Mouse (Mus musculus) heart, embryonic 12.5 days (tissue): Measurements from ENCODE around the gene Serpinb9b. TPM values are rescaled to one million over a fixed set of nuclear protein-coding genes. Genes with fewer than 3 reads are reported as not detected.
"Not testable (repeated sequence)": the region's sequence is repeated elsewhere in the genome, so short reads cannot be mapped to it uniquely, and the experiment has no call there.

Experiments used
- ATAC-seq: fragments of 200-750 bp; cut with Nextera tagmentation; 2 replicates; pipeline ENCODE4 v1.8.0; 2017; ENCODE audit warnings: moderate TSS enrichment, moderate library complexity; ENCODE audit not compliant: insufficient number of reproducible peaks, low FRiP score
- H3K27ac ChIP-seq: fragments of 300-500 bp; sonication (generic); 2 replicates; pipeline ENCODE4 v1.5.1; 2016; ENCODE audit warnings: mild to moderate bottlenecking, moderate library complexity; ENCODE audit not compliant: poor library complexity, severe bottlenecking
- H3K27me3 ChIP-seq: fragments of 300-500 bp; sonication (generic); replicated peaks from 2 replicates; pipeline ENCODE4 v1.6.1; 2016; ENCODE audit warnings: mild to moderate bottlenecking, moderate library complexity
- H3K36me3 ChIP-seq: fragments of 300-500 bp; sonication (generic); 2 replicates; pipeline ENCODE4 v1.6.1; 2016; ENCODE audit warnings: mild to moderate bottlenecking, moderate library complexity
- H3K4me1 ChIP-seq: fragments of 300-500 bp; sonication (generic); replicated peaks from 2 replicates; pipeline ENCODE4 v1.6.1; 2016; ENCODE audit warnings: mild to moderate bottlenecking
- H3K4me2 ChIP-seq: fragments of 300-500 bp; sonication (generic); 2 replicates; pipeline ENCODE4 v1.6.1; 2016; ENCODE audit warnings: mild to moderate bottlenecking, moderate library complexity
- H3K4me3 ChIP-seq: fragments of 300-500 bp; sonication (generic); 2 replicates; pipeline ENCODE4 v1.5.1; 2016; ENCODE audit warnings: mild to moderate bottlenecking
- H3K9ac ChIP-seq: fragments of 300-500 bp; sonication (generic); 2 replicates; pipeline ENCODE4 v1.6.1; 2016; ENCODE audit warnings: mild to moderate bottlenecking, moderate library complexity
- H3K9me3 ChIP-seq: fragments of 300-500 bp; sonication (generic); replicated peaks from 2 replicates; pipeline ENCODE4 v1.6.1; 2016; ENCODE audit warnings: mild to moderate bottlenecking, moderate library complexity
- WGBS: fragments of 180-500 bp; shearing (Covaris S2); methylation state at CpG from one replicate; pipeline ENCODE4 v1.1.7; 2016; 5-methylcytosine and 5-hydroxymethylcytosine counted together
- polyA plus RNA-seq: library from polyadenylated mRNA; unstranded; fragments of >200 nt; fragmentation: Nextera tagmentation; extraction: Ambion mirVana; gene quantifications from 2 replicates; pipeline ENCODE4 v1.2.1, GENCODE M21; 2016

Gene Serpinb9b
- polyA plus RNA-seq, 1 experiment from 2014 or later = 1.4 TPM

DNA sequence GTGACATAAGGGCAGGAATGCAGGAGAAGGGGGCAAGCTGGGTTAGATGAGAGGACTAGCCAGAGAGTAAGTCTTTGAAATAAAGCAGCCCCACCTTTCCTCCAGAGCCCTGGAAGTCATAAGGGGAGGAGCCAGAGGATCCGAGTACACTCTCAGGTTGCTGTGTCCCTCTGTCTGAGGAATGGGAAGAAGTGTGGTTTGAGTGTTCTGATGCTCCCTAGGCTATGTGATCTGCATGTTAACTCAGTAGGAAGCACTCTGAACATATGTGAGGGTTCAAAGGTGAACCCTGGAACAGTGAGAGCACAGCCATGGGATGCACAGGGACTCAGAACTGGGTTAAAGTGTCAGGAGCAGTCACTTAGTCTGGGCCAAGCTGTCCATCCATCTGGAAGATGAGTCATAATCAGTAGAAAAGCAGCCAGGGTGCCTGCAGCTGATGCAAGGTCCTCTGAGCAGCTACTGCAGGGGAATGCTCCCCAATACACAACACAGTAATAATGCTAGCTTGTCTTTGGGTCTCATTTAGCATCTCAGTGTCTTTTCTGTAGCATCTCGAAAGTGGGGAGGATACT, 21.6 kb upstream of the Serpinb9b start:
- WGBS = 56% methylated on average over 2 of the region's 2 CpGs
- Histone ChIP-seq H3K9ac (0 out of 2 replicates have a peak overlapping the region, but pooled peaks have one; percentile 41), H3K36me3 (peaks cover 11% of the 10 kb centered on the region), H3K4me1 (peaks cover 17% of the 10 kb centered on the region), H3K27ac (no peak overlapping the region), H3K4me2 (peak overlapping the region; percentile 75), H3K4me3 (no peak overlapping the region), H3K27me3 (no peaks in the 10 kb centered on the region), H3K9me3 (no peaks in the 10 kb centered on the region)
- no peak for ATAC-seq

GRCm38 (mm10) chr13:33006555-33006954, 20.7 kb upstream of the Serpinb9b start:
- peaks cover 17% of the 10 kb centered on the region for H3K4me1 ChIP-seq
- H3K4me3 ChIP-seq = no peak overlapping the region
- H3K36me3 ChIP-seq = peaks cover 11% of the 10 kb centered on the region
- H3K27ac ChIP-seq = no peak overlapping the region
- H3K27me3 ChIP-seq = no peaks in the 10 kb centered on the region
- 72% methylated on average over 3 of the region's 3 CpGs for WGBS
- ATAC-seq = no peak
- H3K9ac ChIP-seq = no peak overlapping the region
- no peaks in the 10 kb centered on the region for H3K9me3 ChIP-seq
- no peak overlapping the region for H3K4me2 ChIP-seq

GRCm38 (mm10) chr13:33012395-33012794, 14.8 kb upstream of the Serpinb9b start:
- H3K27me3 ChIP-seq = no peaks in the 10 kb centered on the region
- peaks cover 22% of the 10 kb centered on the region for H3K36me3 ChIP-seq
- ATAC-seq = no peak
- no peak overlapping the region for H3K4me2 ChIP-seq
- no peak overlapping the region for H3K4me3 ChIP-seq
- H3K9me3 ChIP-seq = 0 out of 2 replicates have a peak, but pooled peaks cover 2% of the 10 kb centered on the region
- H3K27ac ChIP-seq = no peak overlapping the region
- H3K4me1 ChIP-seq = no peaks in the 10 kb centered on the region
- H3K9ac ChIP-seq = no peak overlapping the region
- 77% methylated on average over 1 of the region's 1 CpGs for WGBS

DNA sequence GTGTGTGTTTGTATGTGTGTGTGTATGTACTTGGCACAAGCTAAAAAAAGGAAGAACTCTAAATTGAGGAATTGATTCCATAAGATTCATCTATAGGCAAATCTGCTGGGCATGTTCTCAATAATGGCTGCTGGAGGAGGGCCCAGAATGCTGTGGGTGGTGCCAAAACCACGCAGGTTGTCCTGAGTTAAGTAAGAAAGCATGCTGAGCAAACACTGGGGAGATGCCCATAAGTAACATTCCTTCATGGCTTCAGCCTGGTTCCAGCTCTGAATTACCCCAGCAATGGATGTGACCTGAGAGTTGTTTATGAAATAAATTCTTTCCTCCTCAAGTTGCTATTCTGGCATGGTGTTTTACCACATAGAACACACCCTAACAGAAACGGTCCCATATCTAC, 13.9 kb upstream of the Serpinb9b start:
- H3K9me3 ChIP-seq = 0 out of 2 replicates have a peak, but pooled peaks cover 2% of the 10 kb centered on the region
- H3K9ac ChIP-seq = no peak overlapping the region
- H3K36me3 ChIP-seq = peaks cover 22% of the 10 kb centered on the region
- H3K4me1 ChIP-seq = no peaks in the 10 kb centered on the region
- 63% methylated on average over 2 of the region's 2 CpGs for WGBS
- H3K27ac ChIP-seq = no peak overlapping the region
- no peak for ATAC-seq
- H3K4me3 ChIP-seq = no peak overlapping the region
- no peaks in the 10 kb centered on the region for H3K27me3 ChIP-seq
- H3K4me2 ChIP-seq = no peak overlapping the region

DNA sequence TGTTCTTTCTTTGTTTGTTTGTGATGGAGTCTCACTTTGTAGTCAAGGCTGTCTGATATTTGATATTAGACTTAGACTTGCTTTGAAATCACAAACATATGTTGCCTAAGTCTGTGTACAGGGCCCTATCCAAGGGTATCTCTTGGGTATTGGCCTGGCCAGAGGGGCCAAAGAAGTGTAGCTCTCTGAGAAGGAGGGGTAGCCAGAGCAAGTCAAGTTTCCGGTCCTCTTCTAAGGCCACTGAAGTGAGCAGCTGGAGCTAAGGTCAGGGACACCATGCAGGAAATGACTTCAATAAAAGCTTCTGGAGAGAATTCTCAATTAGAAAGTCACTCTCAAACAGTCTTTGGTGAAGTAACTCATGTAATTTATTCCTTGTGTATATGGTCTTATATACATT, 4.8 kb upstream of the Serpinb9b start:
- no peak overlapping the region for H3K4me3 ChIP-seq
- H3K27ac ChIP-seq = no peak overlapping the region
- 84% methylated on average over 1 of the region's 1 CpGs for WGBS

DNA sequence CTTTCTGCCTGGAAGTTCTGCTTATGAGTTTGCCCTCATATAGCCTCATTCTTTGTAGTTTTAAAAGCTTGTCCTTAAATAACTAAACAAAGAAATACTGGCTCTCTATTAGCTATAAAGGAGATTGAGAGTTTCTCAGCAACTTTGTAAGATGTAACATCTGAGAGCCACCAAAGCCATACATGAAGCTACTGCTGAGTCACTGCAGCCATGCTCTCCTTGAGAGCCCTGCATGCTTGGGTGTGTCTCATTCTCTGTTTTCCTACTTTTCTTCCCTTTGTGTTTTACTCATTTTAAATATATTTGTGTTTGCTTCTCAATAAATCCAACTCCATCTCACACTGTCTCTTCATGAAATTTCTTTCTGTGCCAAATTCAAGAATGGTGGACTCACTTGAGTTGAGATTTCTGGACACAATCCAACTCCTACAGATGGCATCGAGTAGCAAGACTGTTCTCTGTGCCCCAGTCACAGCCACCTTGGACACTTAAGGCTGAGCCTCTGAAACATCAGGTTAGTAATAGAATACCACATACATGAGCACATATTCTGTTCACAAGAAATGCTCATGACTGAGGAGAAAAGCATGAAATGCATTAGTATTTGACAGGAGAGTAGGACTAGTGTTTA, 674 bp upstream of the Serpinb9b start:
- Histone ChIP-seq H3K9me3 (no peaks in the 10 kb centered on the region), H3K9ac (no peak overlapping the region), H3K36me3 (no peaks in the 10 kb centered on the region), H3K4me1 (peaks cover 20% of the 10 kb centered on the region), H3K4me2 (no peak overlapping the region), H3K4me3 (no peak overlapping the region), H3K27ac (no peak overlapping the region), H3K27me3 (no peaks in the 10 kb centered on the region)
- ATAC-seq = no peak
- WGBS = 67% methylated on average over 1 of the region's 1 CpGs

More for the DNA sequence above, 4.8 kb upstream of the Serpinb9b start:
- no peak overlapping the region for H3K4me2 ChIP-seq
- H3K9me3 ChIP-seq = no peaks in the 10 kb centered on the region
- H3K27me3 ChIP-seq = no peaks in the 10 kb centered on the region
- H3K4me1 ChIP-seq = peaks cover 3% of the 10 kb centered on the region
- no peaks in the 10 kb centered on the region for H3K36me3 ChIP-seq
- no peak overlapping the region for H3K9ac ChIP-seq
- no peak for ATAC-seq

DNA sequence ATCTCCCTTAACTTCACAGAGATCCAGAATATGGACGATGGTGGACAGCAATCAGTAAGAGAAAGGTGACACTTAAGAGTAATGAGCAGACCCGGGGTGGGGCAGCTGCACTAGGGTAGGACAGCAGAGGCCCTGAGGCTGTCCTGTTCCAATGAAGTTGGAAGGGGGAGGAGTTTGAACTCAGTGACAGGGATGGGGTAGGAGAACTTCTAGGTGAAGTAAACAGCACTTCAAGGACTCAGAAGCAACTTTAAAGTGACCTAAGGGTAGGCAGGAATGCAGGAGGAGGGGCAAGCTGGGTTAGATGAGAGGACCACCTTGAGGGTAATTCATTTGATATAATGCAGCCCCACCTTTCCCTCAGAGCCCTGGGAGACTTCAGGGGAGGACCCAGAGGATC, 930 bp downstream of the Serpinb9b start:
- Histone ChIP-seq H3K4me2 (no peak overlapping the region), H3K9ac (no peak overlapping the region), H3K9me3 (no peaks in the 10 kb centered on the region), H3K27ac (0 out of 2 replicates have a peak overlapping the region, but pooled peaks have one; percentile 6), H3K36me3 (no peaks in the 10 kb centered on the region), H3K4me3 (no peak overlapping the region), H3K4me1 (peaks cover 20% of the 10 kb centered on the region), H3K27me3 (no peaks in the 10 kb centered on the region)
- WGBS = 34% methylated on average over 2 of the region's 2 CpGs
- no peak for ATAC-seq

DNA sequence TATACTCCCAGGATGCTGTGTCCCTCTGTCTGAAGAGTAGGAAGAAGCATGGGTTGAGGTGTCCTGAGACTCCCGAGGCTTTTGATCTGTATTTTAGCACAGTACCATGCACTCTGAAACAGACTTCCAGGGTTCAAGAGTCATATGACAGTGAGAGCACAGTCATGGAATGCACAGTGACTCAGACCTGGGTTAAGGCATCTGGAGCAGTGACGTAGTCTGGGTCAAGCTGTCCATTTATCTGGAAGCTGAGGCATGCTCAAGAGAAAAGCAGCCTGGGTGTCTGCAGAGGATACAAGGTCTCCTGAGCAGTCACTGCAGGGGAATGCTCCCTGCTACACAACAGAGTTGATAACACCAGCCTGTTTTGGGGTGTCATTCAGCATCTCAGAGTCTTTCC, 1.3 kb downstream of the Serpinb9b start:
- Histone ChIP-seq H3K4me3 (no peak overlapping the region), H3K9ac (no peak overlapping the region), H3K9me3 (no peaks in the 10 kb centered on the region), H3K36me3 (no peaks in the 10 kb centered on the region), H3K4me2 (no peak overlapping the region), H3K4me1 (peaks cover 20% of the 10 kb centered on the region), H3K27me3 (no peaks in the 10 kb centered on the region), H3K27ac (0 out of 2 replicates have a peak overlapping the region, but pooled peaks have one; percentile 6)
- ATAC-seq = 0 out of 2 replicates have a peak, but pooled peaks have one; percentile 33
- 13% methylated on average over 2 of the region's 2 CpGs for WGBS

- ATAC-seq, H3K9me3 ChIP-seq, H3K36me3 ChIP-seq, H3K9ac ChIP-seq, H3K4me3 ChIP-seq, H3K4me2 ChIP-seq, H3K27ac ChIP-seq, H3K27me3 ChIP-seq: not testable (repeated sequence)
- 81% methylated on average over 2 of the region's 2 CpGs for WGBS
- peaks cover 20% of the 10 kb centered on the region for H3K4me1 ChIP-seq
These were observed 2.3 kb downstream of the Serpinb9b start for GRCm38 (mm10) chr13:33029478-33029877.

DNA sequence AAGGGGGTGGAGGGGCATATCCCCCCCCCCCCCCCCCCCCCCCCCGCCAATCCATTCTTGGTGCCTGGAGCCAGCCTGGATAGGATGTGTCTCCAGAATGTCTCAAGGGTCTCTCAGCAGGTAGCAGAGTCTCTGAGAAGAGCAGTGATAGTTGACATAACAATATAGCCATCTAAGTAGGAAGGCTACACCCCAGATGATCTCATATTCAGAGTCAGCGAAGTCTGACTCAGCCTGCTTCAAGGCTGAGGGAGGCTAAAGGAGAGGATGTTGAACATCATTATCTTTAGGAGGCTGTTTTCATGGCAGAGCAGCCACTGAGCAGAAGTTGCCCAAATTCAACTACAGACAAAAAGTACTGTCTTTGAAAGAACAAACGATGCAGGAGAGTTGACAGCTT, 3.1 kb downstream of the Serpinb9b start:
- ATAC-seq = no peak
- H3K4me1 ChIP-seq = peaks cover 20% of the 10 kb centered on the region
- no peaks in the 10 kb centered on the region for H3K27me3 ChIP-seq
- no peak overlapping the region for H3K4me3 ChIP-seq
- H3K9me3 ChIP-seq = no peaks in the 10 kb centered on the region
- no peak overlapping the region for H3K4me2 ChIP-seq
- no peak overlapping the region for H3K27ac ChIP-seq
- no peak overlapping the region for H3K9ac ChIP-seq
- H3K36me3 ChIP-seq = no peaks in the 10 kb centered on the region
- WGBS = 82% methylated on average over 2 of the region's 3 CpGs

DNA sequence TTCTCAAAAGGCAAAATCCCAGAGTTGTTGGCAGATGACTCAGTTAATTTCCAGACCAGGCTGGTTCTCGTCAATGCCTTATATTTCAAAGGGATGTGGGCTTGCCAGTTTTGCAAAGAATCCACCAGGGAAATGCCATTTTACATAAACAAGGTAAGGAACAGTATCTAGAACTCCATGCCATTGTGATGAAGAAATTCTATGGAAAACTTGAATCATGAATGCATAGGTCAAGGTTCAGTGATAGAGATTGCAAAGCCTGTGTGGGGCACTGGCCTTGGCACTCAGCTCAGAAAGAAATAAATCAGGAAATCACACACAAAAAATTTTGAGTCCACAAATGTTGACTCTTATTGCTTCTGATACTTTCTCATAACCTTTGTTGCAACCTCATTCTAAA, 8.3 kb downstream of the Serpinb9b start:
- Histone ChIP-seq H3K4me1 (no peaks in the 10 kb centered on the region), H3K27me3 (no peaks in the 10 kb centered on the region), H3K4me2 (no peak overlapping the region), H3K9ac (no peak overlapping the region), H3K4me3 (no peak overlapping the region), H3K36me3 (no peaks in the 10 kb centered on the region), H3K9me3 (no peaks in the 10 kb centered on the region), H3K27ac (no peak overlapping the region)
- ATAC-seq = no peak
- WGBS = 64% methylated on average over 1 of the region's 1 CpGs
